Mouse (Mus musculus): ENCODE results near the gene Macrod2. TPM values are rescaled to one million over a fixed set of nuclear protein-coding genes. Genes with fewer than 3 reads are reported as not detected.

Macrod2 gene
- polyA plus RNA-seq, 1 experiment from 2014 or later = 34.2 TPM

GRCm38 (mm10) chr2:141844408-141845175 lies 1449.5 kb downstream of the Macrod2 start:
- Histone ChIP-seq H3K27me3 (ENCODE audit: poor library complexity, severe bottlenecking) (no peaks in the 10 kb centered on the region), H3K9me3 (no peaks in the 10 kb centered on the region), H3K4me1 (no peaks in the 10 kb centered on the region), H3K4me3 (no peak overlapping the region), H3K36me3 (replicated peaks) (no peaks in the 10 kb centered on the region), H3K27ac (no peak overlapping the region)
- DNase-seq (ENCODE audit: extremely low spot score, low spot score) = no peak
- WGBS = 82% methylated on average over 6 of the region's 6 CpGs

- Histone ChIP-seq H3K4me3 (no peak overlapping the region), H3K36me3 (replicated peaks) (no peaks in the 10 kb centered on the region), H3K4me1 (peaks cover 12% of the 10 kb centered on the region; the same call in 1 of the 2 replicates), H3K9me3 (no peaks in the 10 kb centered on the region), H3K27ac (no peak overlapping the region), H3K27me3 (ENCODE audit: poor library complexity, severe bottlenecking) (no peaks in the 10 kb centered on the region)
- DNase-seq (ENCODE audit: extremely low spot score, low spot score) = no peak
- 77% methylated on average over 2 of the region's 2 CpGs for WGBS
Observed at GRCm38 (mm10) chr2:141859220-141859619, 1464.1 kb downstream of the Macrod2 start.

GRCm38 (mm10) chr2:141861679-141862268 lies 1466.7 kb downstream of the Macrod2 start:
- Histone ChIP-seq H3K4me3 (no peak overlapping the region), H3K27me3 (ENCODE audit: poor library complexity, severe bottlenecking) (no peaks in the 10 kb centered on the region), H3K27ac (no peak overlapping the region), H3K36me3 (replicated peaks) (no peaks in the 10 kb centered on the region), H3K4me1 (peaks cover 12% of the 10 kb centered on the region; the same call in 1 of the 2 replicates), H3K9me3 (no peaks in the 10 kb centered on the region)
- WGBS = 89% methylated on average over 6 of the region's 6 CpGs
- DNase-seq (ENCODE audit: extremely low spot score, low spot score) = no peak

GRCm38 (mm10) chr2:141862531-141863265 lies 1467.6 kb downstream of the Macrod2 start:
- no peak overlapping the region for H3K4me3 ChIP-seq
- H3K27ac ChIP-seq = no peak overlapping the region
- 58% methylated on average over 9 of the region's 9 CpGs for whole genome bisulfite sequencing
- H3K9me3 ChIP-seq = no peaks in the 10 kb centered on the region
- no peaks in the 10 kb centered on the region for H3K27me3 ChIP-seq (ENCODE audit: poor library complexity, severe bottlenecking)
- peaks cover 12% of the 10 kb centered on the region; the same call in 1 of the 2 replicates for H3K4me1 ChIP-seq
- H3K36me3 ChIP-seq (replicated peaks) = no peaks in the 10 kb centered on the region
- DNase-seq (ENCODE audit: extremely low spot score, low spot score) = no peak

- no peaks in the 10 kb centered on the region for H3K36me3 ChIP-seq (replicated peaks)
- H3K4me1 ChIP-seq = peaks cover 12% of the 10 kb centered on the region; the same call in 1 of the 2 replicates
- 68% methylated on average over 2 of the region's 2 CpGs for WGBS
- no peaks in the 10 kb centered on the region for H3K27me3 ChIP-seq (ENCODE audit: poor library complexity, severe bottlenecking)
- H3K9me3 ChIP-seq = no peaks in the 10 kb centered on the region
- no peak for DNase-seq (ENCODE audit: extremely low spot score, low spot score)
- no peak overlapping the region for H3K27ac ChIP-seq
- H3K4me3 ChIP-seq = no peak overlapping the region
Observed at GRCm38 (mm10) chr2:141863628-141864165, 1468.6 kb downstream of the Macrod2 start.

GRCm38 (mm10) chr2:141870930-141871329 lies 1475.8 kb downstream of the Macrod2 start:
- H3K36me3 ChIP-seq (replicated peaks) = no peaks in the 10 kb centered on the region
- DNase-seq (ENCODE audit: extremely low spot score, low spot score) = no peak
- H3K4me3 ChIP-seq = no peak overlapping the region
- H3K27me3 ChIP-seq (ENCODE audit: poor library complexity, severe bottlenecking) = no peaks in the 10 kb centered on the region
- H3K4me1 ChIP-seq = no peaks in the 10 kb centered on the region
- WGBS = 96% methylated on average over 4 of the region's 4 CpGs
- H3K9me3 ChIP-seq = no peaks in the 10 kb centered on the region
- H3K27ac ChIP-seq = no peak overlapping the region

- 72% methylated on average over 10 of the region's 10 CpGs for WGBS
- Histone ChIP-seq H3K9me3 (no peaks in the 10 kb centered on the region), H3K4me1 (0 out of 2 replicates have a peak, but pooled peaks cover 4% of the 10 kb centered on the region), H3K27ac (no peak overlapping the region), H3K27me3 (ENCODE audit: poor library complexity, severe bottlenecking) (no peaks in the 10 kb centered on the region), H3K36me3 (replicated peaks) (no peaks in the 10 kb centered on the region), H3K4me3 (no peak overlapping the region)
- DNase-seq (ENCODE audit: extremely low spot score, low spot score) = no peak
Observed at GRCm38 (mm10) chr2:141876155-141876851, 1481.2 kb downstream of the Macrod2 start.

- no peaks in the 10 kb centered on the region for H3K36me3 ChIP-seq (replicated peaks)
- no peaks in the 10 kb centered on the region for H3K27me3 ChIP-seq (ENCODE audit: poor library complexity, severe bottlenecking)
- no peak for DNase-seq (ENCODE audit: extremely low spot score, low spot score)
- no peaks in the 10 kb centered on the region for H3K9me3 ChIP-seq
- 0 out of 2 replicates have a peak, but pooled peaks cover 4% of the 10 kb centered on the region for H3K4me1 ChIP-seq
- 96% methylated on average over 2 of the region's 2 CpGs for WGBS
- no peak overlapping the region for H3K27ac ChIP-seq
- H3K4me3 ChIP-seq = no peak overlapping the region
Observed at GRCm38 (mm10) chr2:141876958-141877357, 1481.8 kb downstream of the Macrod2 start.

GRCm38 (mm10) chr2:141878473-141878872 lies 1483.4 kb downstream of the Macrod2 start:
- DNase-seq (ENCODE audit: extremely low spot score, low spot score) = no peak
- Histone ChIP-seq H3K27me3 (ENCODE audit: poor library complexity, severe bottlenecking) (no peaks in the 10 kb centered on the region), H3K4me3 (no peak overlapping the region), H3K36me3 (replicated peaks) (no peaks in the 10 kb centered on the region), H3K4me1 (0 out of 2 replicates have a peak, but pooled peaks cover 4% of the 10 kb centered on the region), H3K27ac (no peak overlapping the region), H3K9me3 (no peaks in the 10 kb centered on the region)
- 87% methylated on average over 1 of the region's 1 CpGs for WGBS

GRCm38 (mm10) chr2:141879711-141880110 lies 1484.6 kb downstream of the Macrod2 start:
- H3K4me3 ChIP-seq = no peak overlapping the region
- no peak overlapping the region for H3K27ac ChIP-seq
- no peaks in the 10 kb centered on the region for H3K36me3 ChIP-seq (replicated peaks)
- H3K9me3 ChIP-seq = no peaks in the 10 kb centered on the region
- H3K4me1 ChIP-seq = 0 out of 2 replicates have a peak, but pooled peaks cover 4% of the 10 kb centered on the region
- no peak for DNase-seq (ENCODE audit: extremely low spot score, low spot score)
- WGBS = 72% methylated on average over 9 of the region's 9 CpGs
- H3K27me3 ChIP-seq (ENCODE audit: poor library complexity, severe bottlenecking) = no peaks in the 10 kb centered on the region

GRCm38 (mm10) chr2:141886694-141887474 lies 1491.8 kb downstream of the Macrod2 start:
- Histone ChIP-seq H3K27ac (no peak overlapping the region), H3K9me3 (no peaks in the 10 kb centered on the region), H3K4me3 (no peak overlapping the region), H3K27me3 (ENCODE audit: poor library complexity, severe bottlenecking) (no peaks in the 10 kb centered on the region), H3K4me1 (0 out of 2 replicates have a peak, but pooled peaks cover 4% of the 10 kb centered on the region), H3K36me3 (replicated peaks) (no peaks in the 10 kb centered on the region)
- no peak for DNase-seq (ENCODE audit: extremely low spot score, low spot score)
- 70% methylated on average over 11 of the region's 11 CpGs for WGBS
